Mouse (Mus musculus): Measurements from ENCODE around the gene Uimc1. TPM values are rescaled to one million over a fixed set of nuclear protein-coding genes. Genes with fewer than 3 reads are reported as not detected.

Gene Uimc1
- 59.7 TPM for total RNA-seq (2023)

GRCm38 (mm10) chr13:55099726-55100478 is at the start of gene Uimc1:
TSS of gene Uimc1 (minus strand) at chr13:55100300.

GRCm38 (mm10) chr13:55133448-55133847 is 33.3 kb upstream of the Uimc1 start, which contains the start of gene Gm17617:
TSS of gene Gm17617 (minus strand) at chr13:55133548.

GRCm38 (mm10) chr13:55105045-55105952 is 5.2 kb upstream of the Uimc1 start, which contains the start of gene Zfp346:
TSS of gene Zfp346 (plus strand) at chr13:55105311.

GRCm38 (mm10) chr13:55021194-55021779 is 78.8 kb downstream of the Uimc1 start, which contains the start of gene Hk3:
TSS of gene Hk3 (minus strand) at chr13:55021385.

Other genes with a start within 250 kb of the Uimc1 start
- 1.3 TPM for gene Unc5a, start 150.9 kb downstream of the Uimc1 start, total RNA-seq (2023)
- gene Hk3, start 78.9 kb downstream of the Uimc1 start, total RNA-seq (2023): 2.6 TPM
- 33.9 TPM for gene Zfp346, start 5.0 kb upstream of the Uimc1 start, total RNA-seq (2023)
- gene Gm17617, start 33.2 kb upstream of the Uimc1 start, total RNA-seq (2023): not detected
- gene Fgfr4, start 52.3 kb upstream of the Uimc1 start, total RNA-seq (2023): not detected
- 173 TPM for gene Nsd1, start 109.5 kb upstream of the Uimc1 start, total RNA-seq (2023)
- 131 TPM for gene Prelid1, start 220.2 kb upstream of the Uimc1 start, total RNA-seq (2023)
- 51.4 TPM for gene Rab24, start 221.6 kb upstream of the Uimc1 start, total RNA-seq (2023)
- gene Mxd3, start 229.5 kb upstream of the Uimc1 start, total RNA-seq (2023): 0.40 TPM

Measured in CD8-positive naive resting alpha-beta T cell, adult 57 days (primary cell).